Mouse (Mus musculus) megakaryocyte-erythroid progenitor cell, adult 5-6 weeks (primary cell): ENCODE data around the gene Lmo4. TPM values are rescaled to one million over a fixed set of nuclear protein-coding genes. Genes with fewer than 3 reads are reported as not detected.

Experiments
- ATAC-seq: replicated peaks from 2 replicates; pipeline ENCODE4 v1.8.0; 2016; ENCODE audit warnings: mild to moderate bottlenecking, inconsistent platforms; ENCODE audit not compliant: severe bottlenecking, poor library complexity, low FRiP score, low TSS enrichment
- total RNA-seq, 2 experiments: library from RNA; stranded (forward) in 1 of 2; stranded (reverse) in 1 of 2; fragments of 200-1000, 215-1000 nt in 1 of 2; fragments of >200 nt in 1 of 2; fragmentation: Nextera tagmentation in 1 of 2; gene quantifications; 2 replicates each; pipeline ENCODE4 v1.2.3; 2014 to 2017

The Lmo4 gene
- total RNA-seq, 2 experiments from 2014 or later = 18.7 to 23.9 TPM

DNA sequence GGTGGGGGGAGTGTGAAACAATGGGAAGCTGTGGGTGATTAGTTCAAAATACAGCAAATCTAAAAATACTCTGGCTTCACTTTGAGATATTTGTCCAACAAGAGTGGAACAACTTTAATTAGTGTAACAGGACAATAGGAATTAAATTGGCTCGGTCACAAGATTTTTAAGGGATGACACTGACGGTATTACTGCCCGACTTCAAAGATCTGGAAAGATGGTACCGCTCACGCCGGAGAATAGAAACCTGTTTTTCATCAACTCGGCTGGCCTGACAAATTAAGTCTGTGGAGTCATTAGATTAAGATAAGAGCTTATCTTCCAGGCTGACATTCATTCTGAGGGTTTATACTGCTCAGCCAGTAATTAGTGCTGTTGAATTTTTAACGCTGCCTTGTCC, 42.9 kb downstream of the Lmo4 start:
- ATAC-seq = no peak

DNA sequence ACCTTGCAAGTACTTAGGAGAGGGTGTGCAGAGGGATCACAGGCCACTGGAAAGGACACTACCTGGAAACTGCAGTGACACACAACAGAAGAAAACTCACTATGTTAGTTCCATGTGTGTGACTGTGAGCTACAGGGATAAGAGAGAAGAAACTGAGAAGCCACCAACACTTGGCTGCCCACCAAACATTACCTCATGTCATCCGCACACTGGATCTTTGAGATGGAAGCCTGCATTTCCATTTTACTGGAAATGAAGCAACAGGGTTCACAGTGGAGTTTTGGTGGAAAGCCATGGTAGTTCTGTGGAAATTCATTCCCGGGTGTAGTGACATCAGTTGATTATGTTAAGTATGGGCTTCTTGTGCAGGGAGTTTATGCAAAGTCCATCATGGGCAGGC, 43.8 kb downstream of the Lmo4 start:
- no peak for ATAC-seq

DNA sequence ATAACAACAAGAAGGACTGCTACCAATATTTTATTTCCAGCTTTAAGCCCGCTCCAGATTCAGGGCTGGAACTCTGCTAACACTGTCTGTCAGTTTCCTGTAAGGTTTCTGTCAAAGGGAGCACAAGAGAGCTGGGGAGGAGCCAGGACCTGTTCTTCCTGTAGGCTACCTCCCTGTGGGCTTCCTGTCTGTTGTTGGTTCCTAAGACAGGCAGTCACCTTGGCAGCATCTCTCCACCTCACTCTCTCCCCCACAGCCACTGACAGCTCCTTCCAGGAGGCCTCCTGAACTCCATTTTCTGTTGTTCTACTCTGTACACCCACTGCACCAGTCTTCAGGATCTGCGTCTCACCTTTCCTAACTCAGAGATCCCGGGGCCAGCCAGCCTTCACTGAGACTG, 49.3 kb downstream of the Lmo4 start:
- no peak for ATAC-seq

DNA sequence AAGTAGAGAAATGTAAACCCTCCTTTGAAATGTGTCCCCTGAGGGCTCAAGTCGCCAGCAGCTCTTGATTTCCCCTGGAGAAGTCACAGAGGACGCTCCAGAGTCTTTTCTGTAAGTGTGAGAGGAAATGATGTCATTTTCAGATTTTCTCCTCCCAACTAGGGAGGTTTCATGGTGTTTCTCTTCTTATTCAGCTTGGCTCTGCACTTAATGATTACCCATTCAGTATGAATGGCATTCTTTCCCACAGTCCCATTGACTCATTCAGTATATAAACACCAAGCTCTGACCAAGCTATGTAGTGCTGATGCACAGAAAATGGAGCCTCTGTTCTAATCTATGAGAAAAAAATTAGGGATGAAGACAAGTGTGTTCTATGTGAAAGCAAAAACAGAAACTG, 51.6 kb downstream of the Lmo4 start:
- no peak for ATAC-seq

DNA sequence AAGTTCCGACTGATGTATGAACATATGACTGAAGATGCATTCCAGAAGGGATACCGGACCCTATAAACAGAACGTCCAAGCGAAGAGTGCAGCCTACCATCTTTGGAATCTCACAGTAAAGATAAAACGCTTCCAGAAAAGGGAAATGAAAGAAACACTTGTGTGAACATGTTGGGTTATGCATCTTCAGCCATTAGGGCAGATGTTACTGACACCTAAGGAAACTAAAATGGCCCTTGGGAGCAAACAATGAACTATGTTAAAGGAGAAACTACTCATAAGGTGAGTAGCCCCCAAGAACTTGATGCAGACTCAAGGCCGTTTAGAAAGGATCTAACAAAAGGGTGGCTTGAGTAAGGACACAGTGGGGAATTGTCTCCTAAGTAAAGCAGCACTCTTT, 54.0 kb downstream of the Lmo4 start:
- no peak for ATAC-seq

DNA sequence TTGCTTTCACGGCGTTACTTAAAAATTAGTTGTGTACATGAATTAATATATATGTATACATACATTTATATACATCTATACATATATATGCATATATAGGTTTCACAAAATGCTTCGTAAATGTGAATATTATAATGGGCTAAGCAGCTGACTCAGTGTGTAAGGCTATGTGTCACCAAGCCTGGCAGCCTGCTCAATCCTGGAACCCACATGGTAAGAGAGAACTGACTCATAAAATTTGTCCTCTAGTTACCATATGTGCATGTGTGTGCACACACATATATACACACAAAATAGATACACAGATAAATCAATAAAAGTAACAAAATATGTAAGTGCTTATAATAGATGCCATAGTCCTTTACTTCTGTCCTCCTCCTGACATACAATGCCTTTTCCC, 56.8 kb downstream of the Lmo4 start:
- no peak for ATAC-seq

DNA sequence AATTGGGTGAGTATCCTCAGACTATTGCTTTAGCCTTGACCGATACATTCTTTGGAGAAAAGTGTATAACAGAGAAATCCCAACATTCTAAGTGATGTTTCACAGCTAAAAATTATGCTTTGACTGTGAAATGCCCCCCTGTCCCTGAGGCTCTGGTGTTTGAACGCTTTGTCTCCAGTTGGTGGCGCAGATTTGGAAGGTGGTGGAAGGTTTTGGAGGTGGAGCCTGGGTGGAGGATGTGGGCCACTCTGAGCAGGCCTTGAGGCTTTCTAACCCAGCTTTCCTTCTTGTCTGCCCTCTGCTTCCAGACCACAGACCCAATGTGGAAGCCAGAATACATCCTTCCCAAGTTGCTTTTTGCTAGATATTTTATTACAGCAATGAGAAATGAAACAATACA, 57.8 kb downstream of the Lmo4 start:
- ATAC-seq = no peak

DNA sequence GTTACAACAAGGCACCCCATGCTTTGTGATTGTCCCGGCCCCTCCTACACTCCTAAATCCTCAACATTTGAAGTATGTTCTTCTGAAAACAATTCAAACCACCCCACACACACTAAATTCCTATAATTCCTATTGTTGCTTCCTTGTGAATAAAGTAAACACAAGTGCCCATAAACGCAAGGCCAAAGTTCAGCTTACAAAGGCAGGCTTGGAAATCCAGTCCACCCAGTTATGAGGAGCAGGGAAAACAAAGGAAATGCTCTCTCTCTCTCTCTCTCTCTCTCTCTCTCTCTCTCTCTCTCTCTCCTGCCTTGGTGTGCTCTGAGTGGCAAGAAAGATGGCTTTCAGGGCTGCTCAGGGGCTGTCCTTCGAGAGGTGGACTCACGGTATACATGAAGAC, 61.0 kb downstream of the Lmo4 start:
- ATAC-seq = no peak

DNA sequence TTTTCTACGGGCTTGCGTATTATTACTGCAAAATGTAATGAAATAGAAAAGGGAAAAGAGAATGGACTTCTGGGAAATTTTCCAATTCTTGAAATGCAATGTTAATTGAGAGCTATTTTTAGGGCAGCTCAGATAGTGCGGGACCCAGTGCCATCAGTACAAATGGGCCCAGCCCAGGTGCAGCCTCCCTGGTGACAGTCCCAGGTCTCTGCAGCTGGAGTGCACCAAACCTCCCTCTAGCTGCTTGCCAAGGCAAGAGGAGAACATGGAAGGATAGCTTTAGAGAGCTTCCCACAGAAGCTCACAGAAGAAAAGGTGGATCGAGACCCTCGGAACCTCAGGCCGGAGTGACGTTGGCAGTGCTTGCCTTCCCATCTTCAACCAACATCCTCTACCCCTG, 62.1 kb downstream of the Lmo4 start:
- ATAC-seq = no peak

DNA sequence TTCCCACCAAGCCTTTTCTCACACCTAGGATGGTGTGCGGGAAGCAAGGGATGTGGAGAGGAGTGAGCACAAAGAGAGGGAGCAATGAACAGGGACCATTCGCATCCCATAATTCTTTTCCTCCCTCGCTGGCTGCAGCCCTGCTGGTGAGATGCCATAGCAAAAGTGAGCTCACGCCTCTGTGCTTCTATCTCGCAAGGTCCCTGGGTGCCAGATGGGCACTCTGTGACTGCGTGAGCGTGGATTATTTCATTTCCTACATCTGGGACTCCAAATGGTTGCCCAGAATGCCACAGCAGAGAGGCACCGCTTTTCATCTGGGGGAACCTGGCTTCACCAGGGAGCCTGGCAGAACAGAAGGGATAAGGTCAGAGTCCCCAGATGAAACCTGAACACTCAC, 63.2 kb downstream of the Lmo4 start:
- ATAC-seq = no peak

DNA sequence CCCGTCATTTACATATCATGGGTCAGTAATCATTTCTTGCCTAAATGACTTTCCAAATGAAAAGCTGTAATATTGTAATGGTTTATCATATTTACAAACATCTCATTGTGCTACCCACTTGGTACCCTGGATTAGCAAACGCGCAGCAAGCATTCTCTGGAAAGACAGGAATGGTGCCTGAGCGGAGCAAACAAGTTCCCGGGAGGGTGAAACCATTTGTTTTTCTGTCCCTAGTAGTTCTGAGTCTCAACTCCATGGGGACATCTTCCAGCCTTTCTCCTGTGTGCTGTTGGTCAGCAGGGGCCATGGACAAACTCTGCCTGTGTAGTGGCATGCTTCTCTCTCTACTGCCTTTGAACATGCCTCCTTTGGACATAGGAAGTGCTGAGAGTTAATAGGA, 64.2 kb downstream of the Lmo4 start:
- ATAC-seq = no peak

DNA sequence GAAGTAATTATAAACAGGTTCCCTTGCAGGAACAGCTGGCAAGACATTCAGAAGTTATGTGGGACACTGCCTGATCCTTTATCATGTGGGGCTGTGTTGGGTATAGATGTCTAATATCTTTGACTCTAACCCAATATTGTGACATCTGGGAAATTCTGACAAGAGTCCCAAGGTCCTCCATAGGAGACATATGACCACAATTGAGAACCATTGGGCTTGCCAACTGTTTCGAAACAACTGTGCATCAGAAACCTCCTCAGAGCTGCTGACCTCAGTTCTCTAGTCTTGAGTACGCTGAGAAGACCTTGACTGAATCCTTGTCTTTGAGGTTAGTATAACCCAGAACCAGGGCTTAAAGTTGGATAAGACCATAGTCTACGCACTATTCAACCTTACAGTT, 66.4 kb downstream of the Lmo4 start:
- ATAC-seq = no peak
